Mouse (Mus musculus) midbrain, embryonic 15.5 days (tissue): Measurements from ENCODE around the gene Gata1. TPM values are rescaled to one million over a fixed set of nuclear protein-coding genes. Genes with fewer than 3 reads are reported as not detected.
"Not testable (repeated sequence)": the region's sequence is repeated elsewhere in the genome, so short reads cannot be mapped to it uniquely, and the experiment has no call there.

Experiments
- ATAC-seq: fragments of 200-750 bp; cut with Nextera tagmentation; replicated peaks from 2 replicates; pipeline ENCODE4 v1.8.0; 2017; ENCODE audit warnings: moderate TSS enrichment
- H3K27ac ChIP-seq: fragments of 300-500 bp; sonication (generic); 2 replicates; pipeline ENCODE4 v1.5.1; 2015; ENCODE audit warnings: mild to moderate bottlenecking, inconsistent platforms
- H3K27me3 ChIP-seq: fragments of 300-500 bp; sonication (generic); replicated peaks from 2 replicates; pipeline ENCODE4 v1.6.1; 2015; ENCODE audit warnings: inconsistent platforms
- H3K36me3 ChIP-seq: fragments of 300-500 bp; sonication (generic); replicated peaks from 2 replicates; pipeline ENCODE4 v1.6.1; 2015; ENCODE audit warnings: inconsistent platforms
- H3K4me1 ChIP-seq: fragments of 300-500 bp; sonication (generic); 2 replicates; pipeline ENCODE4 v1.6.1; 2015; ENCODE audit warnings: inconsistent platforms
- H3K4me2 ChIP-seq: fragments of 300-500 bp; sonication (generic); 2 replicates; pipeline ENCODE4 v1.6.1; 2015; ENCODE audit warnings: inconsistent platforms, mild to moderate bottlenecking, moderate library complexity
- H3K4me3 ChIP-seq: fragments of 300-500 bp; sonication (generic); 2 replicates; pipeline ENCODE4 v1.5.1; 2015; ENCODE audit warnings: mild to moderate bottlenecking, inconsistent platforms
- H3K9ac ChIP-seq: fragments of 300-500 bp; sonication (generic); 2 replicates; pipeline ENCODE4 v1.6.1; 2015; ENCODE audit warnings: mild to moderate bottlenecking, inconsistent platforms
- H3K9me3 ChIP-seq: fragments of 300-500 bp; sonication (generic); 2 replicates; pipeline ENCODE4 v1.6.1; 2016; ENCODE audit warnings: inconsistent platforms
- WGBS: fragments of 180-500 bp; shearing (Covaris S2); methylation state at CpG from one replicate; pipeline ENCODE4 v1.1.7; 2015; ENCODE audit warnings: mixed read lengths; 5-methylcytosine and 5-hydroxymethylcytosine counted together
- polyA plus RNA-seq: library from polyadenylated mRNA; unstranded; fragments of >200 nt; fragmentation: Nextera tagmentation; extraction: Ambion mirVana; gene quantifications from 2 replicates; pipeline ENCODE4 v1.2.1, GENCODE M21; 2015

The Gata1 gene
- polyA plus RNA-seq = 0.12 and 0.42 TPM in 2 replicates

DNA sequence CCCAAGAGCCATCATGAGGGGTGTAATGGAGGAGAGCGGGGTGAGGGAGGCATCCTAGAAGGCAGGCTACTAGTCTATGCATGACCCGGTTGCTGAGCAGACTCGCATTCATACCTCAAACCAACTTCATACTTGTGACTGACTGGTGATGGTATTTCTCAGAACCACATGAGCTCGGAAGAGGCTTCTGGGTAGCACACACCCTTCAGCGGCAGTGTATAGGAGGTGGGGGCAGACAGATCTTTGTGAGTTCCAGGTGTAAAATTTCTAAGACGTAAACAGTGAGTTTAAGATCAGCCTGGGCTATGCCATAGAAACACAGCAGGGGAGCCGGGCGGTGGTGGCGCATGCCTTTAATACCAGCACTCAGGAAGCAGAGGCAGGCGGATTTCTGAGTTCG lies at the start of gene Gata1:
TSS of gene Gata1 (minus strand) at position 180 of the 400 bp plus-strand sequence.
- no peak within 1 kb of the TSS for H3K9ac ChIP-seq
- H3K4me3 ChIP-seq = no peak within 1 kb of the TSS
- H3K9me3 ChIP-seq = no peaks in the 10 kb centered on the region
- H3K27ac ChIP-seq = no peak within 1 kb of the TSS
- WGBS = 98% methylated on average over 11 of the region's 11 CpGs
- no peaks in the 10 kb centered on the region for H3K4me1 ChIP-seq
- ATAC-seq = no peak
- no peaks in the 10 kb centered on the region for H3K27me3 ChIP-seq
- no peak within 1 kb of the TSS for H3K4me2 ChIP-seq
- no peaks in the 10 kb centered on the region for H3K36me3 ChIP-seq

DNA sequence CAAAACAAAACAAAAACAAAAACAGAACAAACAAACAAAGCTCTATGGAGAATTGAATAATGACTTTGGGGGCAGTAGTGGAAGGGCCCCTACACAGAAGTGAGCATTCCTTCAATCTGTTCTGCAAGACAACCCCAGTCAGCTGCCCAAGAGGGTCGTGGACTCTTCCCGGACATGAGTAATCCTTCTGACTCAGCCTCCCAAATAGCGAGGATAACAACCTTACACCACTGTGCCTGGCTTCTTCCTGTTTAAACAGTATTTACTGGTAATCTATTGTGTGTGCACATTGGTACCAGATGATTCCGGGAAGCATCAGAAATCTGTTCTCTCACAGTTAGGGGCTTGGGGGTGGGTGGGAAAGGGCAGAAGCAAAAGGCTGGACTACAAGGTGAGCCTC lies 48.9 kb upstream of the Gata1 start:
- Histone ChIP-seq H3K36me3 (no peaks in the 10 kb centered on the region), H3K9me3 (no peaks in the 10 kb centered on the region), H3K4me2 (no peak overlapping the region), H3K4me3 (no peak overlapping the region), H3K4me1 (no peaks in the 10 kb centered on the region), H3K27me3 (no peaks in the 10 kb centered on the region), H3K9ac (no peak overlapping the region), H3K27ac (no peak overlapping the region)
- no peak for ATAC-seq
- 81% methylated on average over 4 of the region's 4 CpGs for WGBS

DNA sequence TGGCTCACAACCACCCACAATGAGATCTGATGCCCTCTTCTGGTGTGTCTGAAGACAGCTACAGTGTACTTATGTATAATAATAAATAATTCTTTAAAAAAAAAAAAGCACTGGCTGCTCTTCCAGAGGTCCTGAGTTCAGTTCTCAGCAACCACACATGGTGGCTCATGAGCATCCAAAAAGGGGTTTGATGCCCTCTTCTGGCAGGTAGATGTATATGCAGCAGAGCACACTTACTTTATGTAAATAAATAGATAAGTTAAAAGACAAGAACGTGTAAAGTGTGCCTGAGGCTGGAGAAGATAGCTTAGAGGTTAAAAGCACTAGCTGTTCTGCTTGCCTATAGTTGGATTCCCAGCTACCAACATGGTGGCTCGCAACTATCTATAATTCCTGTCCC lies 46.9 kb upstream of the Gata1 start:
- no peaks in the 10 kb centered on the region for H3K4me1 ChIP-seq
- H3K36me3 ChIP-seq = no peaks in the 10 kb centered on the region
- H3K9me3 ChIP-seq = no peaks in the 10 kb centered on the region
- WGBS = 67% methylated on average over 2 of the region's 2 CpGs
- H3K4me2 ChIP-seq = no peak overlapping the region
- no peaks in the 10 kb centered on the region for H3K27me3 ChIP-seq
- no peak overlapping the region for H3K27ac ChIP-seq
- no peak for ATAC-seq
- no peak overlapping the region for H3K9ac ChIP-seq
- H3K4me3 ChIP-seq = no peak overlapping the region

DNA sequence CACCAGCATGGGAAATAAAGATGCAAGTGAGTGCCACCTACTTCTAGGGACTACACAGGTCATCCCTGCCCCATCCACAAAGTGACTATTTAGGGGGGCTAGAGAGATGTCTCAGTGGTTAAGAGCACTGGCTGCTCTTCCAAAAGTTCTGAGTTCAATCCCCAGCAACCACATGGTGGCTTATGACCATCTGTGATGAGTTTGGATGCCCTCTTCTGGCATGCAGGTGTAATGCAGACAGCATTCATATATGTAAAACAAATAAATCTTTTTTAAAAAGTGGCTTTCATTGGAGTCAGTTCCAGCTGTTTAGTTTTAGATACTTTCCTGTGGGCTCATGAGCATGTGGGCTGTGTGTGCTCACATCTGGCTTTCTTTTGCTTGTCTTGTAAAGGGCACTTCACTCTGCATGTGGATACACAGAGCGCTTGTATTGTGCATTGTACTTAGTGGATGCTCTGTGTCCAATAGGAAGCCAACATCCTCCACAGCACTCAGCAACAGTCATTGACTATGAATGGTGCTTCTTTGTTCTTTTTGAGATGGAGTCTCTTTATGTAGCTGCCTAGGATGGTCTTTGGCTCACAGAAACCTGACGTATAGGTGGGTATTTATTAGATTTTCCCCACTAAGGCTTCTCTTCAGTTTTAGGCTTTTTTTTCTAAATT lies 42.4 kb upstream of the Gata1 start:
- H3K4me3 ChIP-seq = no peak overlapping the region
- H3K9ac ChIP-seq = no peak overlapping the region
- no peak overlapping the region for H3K27ac ChIP-seq
- ATAC-seq = no peak
- H3K9me3 ChIP-seq = no peaks in the 10 kb centered on the region
- H3K4me2 ChIP-seq = no peak overlapping the region
- no peaks in the 10 kb centered on the region for H3K4me1 ChIP-seq
- no peaks in the 10 kb centered on the region for H3K36me3 ChIP-seq
- WGBS = 56% methylated on average over 2 of the region's 2 CpGs
- H3K27me3 ChIP-seq = no peaks in the 10 kb centered on the region

DNA sequence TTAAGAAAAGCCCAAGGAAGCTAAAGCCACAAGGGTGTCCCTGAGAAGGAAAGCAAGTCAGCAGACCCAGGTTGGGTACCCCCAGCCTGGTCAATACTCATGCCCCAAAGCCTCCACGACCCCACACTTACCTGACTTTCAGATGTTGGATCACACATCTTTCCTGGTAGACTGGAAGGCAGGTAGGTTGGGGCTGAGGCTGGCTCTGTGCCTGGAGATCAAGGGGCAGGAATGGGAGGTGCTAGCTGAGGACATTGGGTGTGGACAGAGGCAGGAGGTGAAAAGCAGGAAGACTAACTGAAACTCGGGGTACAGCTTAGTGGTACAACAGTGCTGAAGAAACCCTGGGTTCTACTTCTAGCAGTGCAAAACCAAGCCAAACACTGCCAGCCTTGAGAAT lies 40.4 kb upstream of the Gata1 start, which contains the start of gene Glod5:
TSS of gene Glod5 (minus strand) at position 207 of the 400 bp plus-strand sequence.
- no peaks in the 10 kb centered on the region for H3K4me1 ChIP-seq
- H3K27me3 ChIP-seq = no peaks in the 10 kb centered on the region
- H3K27ac ChIP-seq = no peak within 1 kb of the TSS

DNA sequence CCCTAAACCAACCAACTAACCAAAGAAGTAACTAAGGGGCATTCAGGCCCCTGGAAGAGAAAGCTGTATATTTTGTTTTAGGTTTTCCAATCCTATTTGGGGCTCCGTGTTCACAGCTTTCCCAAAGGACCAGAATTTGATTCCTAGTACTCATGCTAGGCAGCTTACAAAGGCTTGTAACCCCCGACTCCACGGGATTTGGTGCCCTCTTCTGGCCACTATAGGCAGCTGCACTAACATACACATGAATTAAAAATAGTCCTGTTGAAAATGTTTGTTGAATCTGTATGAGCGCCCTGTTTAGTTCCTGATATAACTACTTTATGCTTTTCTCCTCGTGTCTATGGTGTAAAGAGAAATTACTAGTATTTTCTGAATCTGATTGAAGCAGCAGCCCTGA lies 39.3 kb upstream of the Gata1 start:
- no peak for ATAC-seq
- 12% methylated on average over 5 of the region's 5 CpGs for WGBS
- H3K27me3 ChIP-seq = no peaks in the 10 kb centered on the region
- H3K4me2 ChIP-seq = no peak overlapping the region
- no peaks in the 10 kb centered on the region for H3K4me1 ChIP-seq
- H3K27ac ChIP-seq = no peak overlapping the region
- no peak overlapping the region for H3K4me3 ChIP-seq
- no peaks in the 10 kb centered on the region for H3K36me3 ChIP-seq
- H3K9me3 ChIP-seq = no peaks in the 10 kb centered on the region
- H3K9ac ChIP-seq = no peak overlapping the region

More for the DNA sequence above, 40.4 kb upstream of the Gata1 start, which contains the start of gene Glod5:
- no peak for ATAC-seq
- Histone ChIP-seq H3K4me2 (no peak within 1 kb of the TSS), H3K9me3 (no peaks in the 10 kb centered on the region), H3K4me3 (no peak within 1 kb of the TSS), H3K36me3 (no peaks in the 10 kb centered on the region), H3K9ac (no peak within 1 kb of the TSS)
- 59% methylated on average over 2 of the region's 2 CpGs for WGBS

DNA sequence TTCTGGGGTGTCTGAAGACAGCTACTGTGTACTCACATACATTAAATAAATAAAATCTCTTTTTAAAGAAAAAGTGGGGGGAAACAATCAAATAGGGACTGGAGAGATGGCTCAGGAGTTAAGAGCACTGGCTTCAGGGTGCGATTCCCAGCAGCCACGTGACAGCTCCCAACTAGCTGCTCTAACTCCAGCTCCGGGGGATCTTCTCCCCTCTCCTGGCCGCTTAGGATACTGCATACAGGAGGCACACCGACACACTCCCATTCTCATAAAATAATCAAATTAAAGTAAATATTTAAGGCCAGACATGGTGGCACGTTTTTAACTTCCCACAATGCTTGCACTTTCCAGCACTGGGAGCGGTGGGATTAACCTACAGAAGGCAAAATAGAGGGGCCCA lies 37.8 kb upstream of the Gata1 start:
- H3K9me3 ChIP-seq, H3K4me1 ChIP-seq, H3K27ac ChIP-seq, H3K27me3 ChIP-seq, H3K9ac ChIP-seq, H3K4me3 ChIP-seq, H3K36me3 ChIP-seq, ATAC-seq, H3K4me2 ChIP-seq: not testable (repeated sequence)
- WGBS = 24% methylated on average over 7 of the region's 7 CpGs

DNA sequence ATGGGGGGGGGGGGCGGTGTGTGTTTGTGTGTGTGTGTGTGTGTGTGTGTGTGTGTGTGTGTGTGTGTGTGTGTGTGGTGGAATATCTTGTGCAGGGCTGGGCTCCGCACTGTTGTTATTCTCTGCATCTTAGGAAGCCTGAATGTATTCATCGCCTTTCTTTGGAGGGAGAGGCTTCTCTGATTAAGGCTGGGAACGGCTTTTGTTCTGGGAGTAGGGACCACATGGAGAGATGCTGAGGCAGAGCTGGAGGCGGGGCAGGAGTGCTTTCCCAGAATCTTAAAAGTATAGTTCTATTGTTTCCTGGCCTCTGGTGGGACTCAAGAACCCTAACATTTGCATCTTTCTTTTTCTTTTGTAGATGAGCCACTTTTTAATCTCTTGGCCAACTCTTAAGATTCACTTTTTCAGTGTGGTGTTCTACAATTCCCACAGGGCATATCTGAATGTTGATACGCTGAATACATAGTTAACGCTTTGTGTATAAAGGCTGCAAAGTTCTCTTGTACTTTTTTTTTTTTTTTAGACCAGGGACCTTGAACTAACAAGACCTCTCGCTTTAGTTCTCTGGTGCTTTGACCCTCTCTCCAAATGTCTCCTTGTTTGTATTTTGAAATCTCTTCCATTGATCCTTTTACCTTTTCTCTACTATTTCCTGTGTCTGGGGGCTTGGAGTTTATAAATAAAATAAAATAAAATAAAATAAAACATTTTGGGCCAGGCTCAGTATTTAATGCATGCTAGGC lies 35.9 kb upstream of the Gata1 start:
- H3K4me1 ChIP-seq = no peaks in the 10 kb centered on the region
- no peak overlapping the region for H3K27ac ChIP-seq
- H3K36me3 ChIP-seq = no peaks in the 10 kb centered on the region
- no peaks in the 10 kb centered on the region for H3K9me3 ChIP-seq
- no peak for ATAC-seq
- H3K4me2 ChIP-seq = no peak overlapping the region
- H3K27me3 ChIP-seq = no peaks in the 10 kb centered on the region
- WGBS = 26% methylated on average over 7 of the region's 8 CpGs
- H3K4me3 ChIP-seq = no peak overlapping the region
- no peak overlapping the region for H3K9ac ChIP-seq

DNA sequence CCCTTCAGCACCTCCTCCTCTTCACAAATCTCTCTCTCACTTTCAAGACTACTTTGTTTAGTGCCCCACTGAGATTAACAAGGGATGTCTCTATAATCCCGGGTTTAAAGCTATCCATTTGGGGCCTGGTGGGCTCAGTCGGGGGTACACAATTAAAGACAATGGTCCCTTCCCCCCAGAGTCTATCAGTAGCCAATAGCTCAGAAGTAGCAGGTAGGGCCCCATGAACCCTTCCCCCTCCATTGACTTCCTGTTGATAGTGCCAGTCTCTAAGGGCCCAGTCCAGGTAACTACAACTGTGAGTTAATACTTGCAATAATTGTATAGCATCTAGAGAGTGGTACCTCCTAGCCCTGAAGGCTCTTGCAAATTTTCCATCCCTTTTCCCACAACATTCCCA lies 35.3 kb upstream of the Gata1 start:
- Histone ChIP-seq H3K9me3 (no peaks in the 10 kb centered on the region), H3K9ac (no peak overlapping the region), H3K4me3 (no peak overlapping the region), H3K27ac (no peak overlapping the region), H3K4me1 (no peaks in the 10 kb centered on the region), H3K27me3 (no peaks in the 10 kb centered on the region), H3K4me2 (no peak overlapping the region), H3K36me3 (no peaks in the 10 kb centered on the region)
- ATAC-seq = no peak
- WGBS = 14% methylated on average over 2 of the region's 2 CpGs

DNA sequence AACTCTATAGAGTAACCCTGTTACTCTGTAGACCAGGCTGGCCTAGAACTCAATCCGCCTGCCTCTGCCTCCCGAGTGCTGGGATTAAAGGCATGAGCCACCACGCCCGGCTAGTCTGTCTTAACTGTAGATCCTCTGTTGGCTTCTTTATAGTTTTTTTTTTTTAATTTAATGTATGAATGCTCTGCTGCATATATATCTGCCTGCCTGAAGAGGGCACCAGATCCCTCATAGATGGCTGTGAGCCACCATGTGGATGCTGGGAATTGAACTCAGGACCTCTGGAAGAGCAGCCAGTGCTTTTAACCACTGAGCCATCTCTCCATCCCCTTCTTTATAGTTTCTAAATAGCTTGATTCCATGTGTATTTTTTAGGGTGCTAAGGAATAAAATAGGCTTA lies 31.5 kb upstream of the Gata1 start:
- WGBS = 92% methylated on average over 4 of the region's 4 CpGs
- not testable (repeated sequence) for H3K36me3 ChIP-seq, H3K27me3 ChIP-seq, H3K4me2 ChIP-seq, H3K4me1 ChIP-seq, H3K9ac ChIP-seq, ATAC-seq, H3K9me3 ChIP-seq, H3K27ac ChIP-seq, H3K4me3 ChIP-seq

DNA sequence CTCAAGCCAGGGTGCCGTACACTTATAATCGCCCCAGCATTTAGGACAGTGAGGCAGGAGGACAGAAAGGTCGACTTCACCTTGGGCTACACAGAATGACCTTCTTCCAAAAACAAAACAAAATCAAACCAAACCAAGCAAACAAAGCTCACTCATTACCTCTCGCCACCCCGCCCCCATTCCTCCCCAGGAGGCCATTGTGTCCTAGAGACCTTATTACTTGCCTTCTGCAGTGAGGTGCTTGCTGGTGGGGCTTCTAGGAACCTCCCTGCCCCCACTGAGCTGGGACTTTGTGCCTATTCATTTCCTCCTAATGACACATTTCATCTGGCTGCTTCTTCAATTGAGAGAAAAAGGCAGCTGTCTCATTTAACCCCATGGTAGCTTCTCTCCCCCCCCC lies 30.7 kb upstream of the Gata1 start:
- no peak overlapping the region for H3K4me2 ChIP-seq
- no peaks in the 10 kb centered on the region for H3K36me3 ChIP-seq
- H3K4me3 ChIP-seq = no peak overlapping the region
- no peaks in the 10 kb centered on the region for H3K4me1 ChIP-seq
- H3K9me3 ChIP-seq = no peaks in the 10 kb centered on the region
- no peak for ATAC-seq
- no peak overlapping the region for H3K9ac ChIP-seq
- WGBS = 36% methylated on average over 5 of the region's 5 CpGs
- no peak overlapping the region for H3K27ac ChIP-seq
- no peaks in the 10 kb centered on the region for H3K27me3 ChIP-seq

DNA sequence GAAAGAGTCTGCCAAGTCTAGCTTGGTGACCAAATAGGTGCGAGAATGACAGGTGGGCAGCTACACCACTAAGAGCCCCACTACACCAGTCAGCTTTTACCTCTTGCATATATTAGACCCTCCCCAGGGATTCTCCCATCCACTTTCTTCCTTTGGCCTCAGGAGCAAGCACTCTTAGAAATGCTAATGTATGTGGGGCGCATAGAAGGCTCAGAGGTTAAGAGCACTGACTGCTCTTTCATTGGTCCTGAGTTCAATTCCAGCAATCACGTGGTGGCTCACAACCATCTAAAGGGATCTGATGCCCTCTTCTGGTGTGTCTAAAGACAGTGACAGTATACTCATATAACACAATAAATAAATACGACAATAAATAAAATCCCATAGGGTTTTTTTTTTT lies 25.1 kb upstream of the Gata1 start:
- ATAC-seq = no peak
- Histone ChIP-seq H3K9ac (no peak overlapping the region), H3K36me3 (no peaks in the 10 kb centered on the region), H3K4me2 (no peak overlapping the region), H3K27me3 (no peaks in the 10 kb centered on the region), H3K9me3 (no peaks in the 10 kb centered on the region), H3K4me3 (no peak overlapping the region), H3K27ac (no peak overlapping the region), H3K4me1 (no peaks in the 10 kb centered on the region)
- 65% methylated on average over 4 of the region's 4 CpGs for WGBS

DNA sequence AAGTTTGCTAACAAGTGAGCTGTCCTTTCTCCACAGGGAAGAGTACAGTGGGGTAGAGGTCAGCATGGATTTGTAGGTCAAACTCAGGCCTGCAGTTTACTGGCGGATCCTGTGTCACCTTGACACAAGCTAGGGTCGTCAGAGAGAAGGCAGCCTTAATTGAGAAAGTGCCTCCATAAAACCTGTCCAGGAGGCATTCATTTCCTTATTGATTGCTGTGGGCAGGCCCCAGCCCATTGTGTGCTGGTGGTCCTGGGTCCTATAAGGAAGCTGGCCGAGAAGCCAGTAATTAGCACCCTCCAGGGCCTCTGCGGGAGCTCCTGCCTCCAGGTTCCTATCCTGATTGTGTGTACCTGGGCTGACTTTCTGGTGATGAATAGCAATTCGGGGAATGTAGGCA lies 24.1 kb upstream of the Gata1 start:
- H3K4me1 ChIP-seq = no peaks in the 10 kb centered on the region
- H3K27me3 ChIP-seq = no peaks in the 10 kb centered on the region
- H3K36me3 ChIP-seq = no peaks in the 10 kb centered on the region
- 31% methylated on average over 5 of the region's 5 CpGs for WGBS
- no peak overlapping the region for H3K4me2 ChIP-seq
- H3K9ac ChIP-seq = no peak overlapping the region
- H3K27ac ChIP-seq = no peak overlapping the region
- no peak overlapping the region for H3K4me3 ChIP-seq
- H3K9me3 ChIP-seq = no peaks in the 10 kb centered on the region
- no peak for ATAC-seq
